Mouse (Mus musculus) lung, embryonic 15.5 days (tissue): ENCODE data around the gene 1110004F10Rik. TPM values are rescaled to one million over a fixed set of nuclear protein-coding genes. Genes with fewer than 3 reads are reported as not detected.

Experiments used
- polyA plus RNA-seq: library from polyadenylated mRNA; unstranded; fragments of >200 nt; fragmentation: Nextera tagmentation; extraction: Ambion mirVana; gene quantifications from 2 replicates; pipeline ENCODE4 v1.2.1, GENCODE M21; 2015

The 1110004F10Rik gene
- polyA plus RNA-seq, 1 experiment from 2014 or later = 260 TPM

Other genes starting within 250 kb of the 1110004F10Rik start
- gene Sox6, start 601 bp upstream of the 1110004F10Rik start, polyA plus RNA-seq = 23.1 and 24.1 TPM in 2 replicates
- 0.36 and 1.1 TPM in 2 replicates for gene Gm4353, start 45.2 kb downstream of the 1110004F10Rik start, polyA plus RNA-seq